Mouse (Mus musculus): ENCODE data around the gene Notch2.

Notch2 gene

GRCm38 (mm10) chr3:98060981-98061660, 47.8 kb downstream of the Notch2 start:
- peaks cover 2% of the 10 kb centered on the region for H3K36me3 ChIP-seq (ENCODE audit: control insufficient read depth, insufficient read depth, low read length, poor library complexity, severe bottlenecking)
- no peak for DNase-seq (ENCODE audit: low read depth, low spot score)
- no peaks in the 10 kb centered on the region for H3K27me3 ChIP-seq (ENCODE audit: control insufficient read depth, insufficient read depth, low read length, poor library complexity, severe bottlenecking)

DNA sequence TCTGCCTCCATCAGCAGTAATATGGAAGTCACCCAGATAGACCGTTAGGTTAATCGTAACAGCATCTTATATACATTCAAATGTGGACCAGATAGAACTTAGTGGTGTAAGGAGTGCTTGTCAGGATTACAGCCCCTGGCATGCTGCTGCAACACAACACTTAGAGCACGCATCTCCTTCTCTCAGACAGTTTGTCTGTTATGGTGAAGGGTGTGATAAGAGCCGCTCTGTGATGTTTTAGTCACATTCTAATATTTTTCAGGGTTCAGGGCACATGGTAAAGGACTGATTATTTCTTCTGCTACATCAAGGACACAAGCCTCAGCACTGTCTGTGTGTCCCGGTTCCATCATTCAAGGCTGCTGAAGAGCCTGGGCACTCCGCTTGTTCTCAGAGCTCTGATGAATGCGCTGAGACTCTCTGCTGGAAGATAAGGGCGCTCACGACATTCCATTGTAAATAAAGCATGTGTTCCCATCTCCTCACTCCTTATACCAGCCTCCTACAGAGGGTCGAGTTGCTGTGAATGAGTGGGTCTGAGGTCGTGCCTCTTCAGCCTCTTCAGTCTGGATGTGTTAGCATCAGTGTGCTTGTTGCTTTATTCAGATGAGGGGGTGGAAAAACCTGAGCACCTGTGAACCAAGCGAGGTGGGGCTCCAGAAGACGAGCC, 48.5 kb downstream of the Notch2 start:
- DNase-seq (ENCODE audit: low read depth, low spot score) = no peak
- Histone ChIP-seq H3K27me3 (ENCODE audit: control insufficient read depth, insufficient read depth, low read length, poor library complexity, severe bottlenecking) (no peaks in the 10 kb centered on the region), H3K36me3 (ENCODE audit: control insufficient read depth, insufficient read depth, low read length, poor library complexity, severe bottlenecking) (peaks cover 2% of the 10 kb centered on the region)

- no peaks in the 10 kb centered on the region for H3K27me3 ChIP-seq (ENCODE audit: control insufficient read depth, insufficient read depth, low read length, poor library complexity, severe bottlenecking)
- peaks cover 2% of the 10 kb centered on the region for H3K36me3 ChIP-seq (ENCODE audit: control insufficient read depth, insufficient read depth, low read length, poor library complexity, severe bottlenecking)
- no peak for DNase-seq (ENCODE audit: low read depth, low spot score)
These were observed 49.4 kb downstream of the Notch2 start for GRCm38 (mm10) chr3:98062591-98063185.

GRCm38 (mm10) chr3:98063186-98063771, 50.0 kb downstream of the Notch2 start:
- H3K27me3 ChIP-seq (ENCODE audit: control insufficient read depth, insufficient read depth, low read length, poor library complexity, severe bottlenecking) = no peaks in the 10 kb centered on the region
- H3K36me3 ChIP-seq (ENCODE audit: control insufficient read depth, insufficient read depth, low read length, poor library complexity, severe bottlenecking) = peaks cover 2% of the 10 kb centered on the region
- DNase-seq (ENCODE audit: low read depth, low spot score) = no peak

- H3K27me3 ChIP-seq (ENCODE audit: control insufficient read depth, insufficient read depth, low read length, poor library complexity, severe bottlenecking) = no peaks in the 10 kb centered on the region
- H3K36me3 ChIP-seq (ENCODE audit: control insufficient read depth, insufficient read depth, low read length, poor library complexity, severe bottlenecking) = no peaks in the 10 kb centered on the region; the same call in none of the 2 replicates
- DNase-seq (ENCODE audit: low read depth, low spot score) = no peak
These were observed 50.5 kb downstream of the Notch2 start for GRCm38 (mm10) chr3:98063833-98064232.

- Histone ChIP-seq H3K27me3 (ENCODE audit: control insufficient read depth, insufficient read depth, low read length, poor library complexity, severe bottlenecking) (no peaks in the 10 kb centered on the region), H3K36me3 (ENCODE audit: control insufficient read depth, insufficient read depth, low read length, poor library complexity, severe bottlenecking) (peaks cover 3% of the 10 kb centered on the region)
- DNase-seq (ENCODE audit: low read depth, low spot score) = no peak
These were observed 51.7 kb downstream of the Notch2 start for GRCm38 (mm10) chr3:98065004-98065403.

DNA sequence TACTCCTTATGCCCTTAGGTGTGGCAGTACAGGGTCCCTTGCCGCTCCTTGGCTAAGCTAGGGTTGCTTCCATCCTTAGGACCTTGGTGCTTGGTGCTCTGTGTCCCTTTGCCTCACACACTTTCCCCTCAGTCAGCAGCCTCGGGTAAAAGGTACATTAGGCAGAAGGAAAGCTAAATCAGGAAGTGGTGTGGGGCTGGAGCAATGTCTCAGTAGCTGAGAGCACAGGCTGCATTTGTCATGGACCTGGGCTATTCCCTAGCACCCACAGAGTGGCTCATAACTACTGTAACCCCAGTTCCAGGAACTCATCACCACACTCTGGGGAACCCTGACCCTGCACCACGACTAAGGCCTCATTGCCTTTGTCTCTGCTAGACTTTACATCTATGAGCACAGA, 53.1 kb downstream of the Notch2 start:
- peaks cover 3% of the 10 kb centered on the region for H3K36me3 ChIP-seq (ENCODE audit: control insufficient read depth, insufficient read depth, low read length, poor library complexity, severe bottlenecking)
- H3K27me3 ChIP-seq (ENCODE audit: control insufficient read depth, insufficient read depth, low read length, poor library complexity, severe bottlenecking) = no peaks in the 10 kb centered on the region
- no peak for DNase-seq (ENCODE audit: low read depth, low spot score)

GRCm38 (mm10) chr3:98067413-98067812, 54.1 kb downstream of the Notch2 start:
- H3K36me3 ChIP-seq (ENCODE audit: control insufficient read depth, insufficient read depth, low read length, poor library complexity, severe bottlenecking) = peaks cover 8% of the 10 kb centered on the region
- no peak for DNase-seq (ENCODE audit: low read depth, low spot score)
- no peaks in the 10 kb centered on the region for H3K27me3 ChIP-seq (ENCODE audit: control insufficient read depth, insufficient read depth, low read length, poor library complexity, severe bottlenecking)

GRCm38 (mm10) chr3:98067852-98068491, 54.6 kb downstream of the Notch2 start:
- Histone ChIP-seq H3K36me3 (ENCODE audit: control insufficient read depth, insufficient read depth, low read length, poor library complexity, severe bottlenecking) (peaks cover 13% of the 10 kb centered on the region), H3K27me3 (ENCODE audit: control insufficient read depth, insufficient read depth, low read length, poor library complexity, severe bottlenecking) (no peaks in the 10 kb centered on the region)
- no peak for DNase-seq (ENCODE audit: low read depth, low spot score)

DNA sequence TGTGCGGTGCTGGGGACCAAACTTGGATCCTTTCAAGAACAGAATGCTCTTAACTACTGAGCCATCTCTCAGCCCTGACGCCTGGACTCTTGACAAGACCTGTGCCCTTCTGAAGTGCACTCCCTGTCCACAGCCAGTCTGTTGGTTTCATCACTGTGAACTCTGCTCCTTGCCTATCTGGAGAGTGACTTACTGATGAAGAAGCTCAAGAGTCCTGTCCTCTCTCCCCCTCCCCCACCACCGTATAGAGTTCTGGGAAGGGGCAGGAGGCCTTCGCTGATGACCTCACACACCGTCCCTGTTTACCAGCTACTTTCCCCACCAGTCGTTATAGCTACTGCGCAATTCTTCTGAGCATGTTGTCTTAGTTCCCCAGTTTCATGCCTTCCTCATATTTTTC, 55.8 kb downstream of the Notch2 start:
- H3K36me3 ChIP-seq (ENCODE audit: control insufficient read depth, insufficient read depth, low read length, poor library complexity, severe bottlenecking) = peaks cover 18% of the 10 kb centered on the region
- DNase-seq (ENCODE audit: low read depth, low spot score) = no peak
- H3K27me3 ChIP-seq (ENCODE audit: control insufficient read depth, insufficient read depth, low read length, poor library complexity, severe bottlenecking) = no peaks in the 10 kb centered on the region

DNA sequence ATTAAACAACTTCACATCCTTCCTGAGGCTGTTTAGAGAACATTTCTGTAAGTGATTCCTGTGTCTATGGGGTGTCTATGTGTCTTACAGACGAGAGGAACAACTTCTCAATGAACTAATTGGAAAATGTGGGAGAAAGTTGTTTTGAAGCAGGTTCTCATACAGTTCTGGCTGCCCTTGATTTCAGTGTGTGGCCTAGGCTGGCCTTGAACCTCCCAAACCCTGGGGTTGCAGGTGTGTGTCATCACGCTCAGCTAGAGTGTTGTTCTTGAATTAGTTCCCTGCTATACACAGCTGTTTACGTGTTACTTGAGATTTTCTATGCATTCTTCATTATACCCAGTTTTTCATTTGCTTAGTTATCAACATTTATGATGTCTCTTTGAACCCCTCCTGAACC, 56.5 kb downstream of the Notch2 start:
- peaks cover 18% of the 10 kb centered on the region for H3K36me3 ChIP-seq (ENCODE audit: control insufficient read depth, insufficient read depth, low read length, poor library complexity, severe bottlenecking)
- DNase-seq (ENCODE audit: low read depth, low spot score) = no peak
- H3K27me3 ChIP-seq (ENCODE audit: control insufficient read depth, insufficient read depth, low read length, poor library complexity, severe bottlenecking) = no peaks in the 10 kb centered on the region

DNA sequence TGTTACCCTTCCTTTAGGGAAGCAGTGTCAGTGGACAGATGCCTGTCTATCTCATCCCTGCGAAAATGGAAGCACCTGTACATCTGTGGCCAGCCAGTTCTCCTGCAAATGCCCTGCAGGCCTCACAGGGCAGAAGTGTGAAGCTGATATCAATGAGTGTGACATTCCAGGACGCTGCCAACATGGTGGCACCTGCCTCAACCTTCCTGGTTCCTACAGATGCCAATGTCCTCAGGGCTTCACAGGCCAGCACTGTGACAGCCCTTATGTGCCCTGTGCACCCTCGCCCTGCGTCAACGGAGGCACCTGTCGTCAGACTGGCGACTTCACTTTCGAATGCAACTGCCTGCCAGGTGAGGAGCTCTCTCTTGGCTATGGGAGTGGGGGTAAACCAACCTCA, 59.2 kb downstream of the Notch2 start:
- DNase-seq (ENCODE audit: low read depth, low spot score) = no peak
- no peaks in the 10 kb centered on the region; the same call in 1 of the 2 replicates for H3K27me3 ChIP-seq (ENCODE audit: control insufficient read depth, insufficient read depth, low read length, poor library complexity, severe bottlenecking)
- H3K36me3 ChIP-seq (ENCODE audit: control insufficient read depth, insufficient read depth, low read length, poor library complexity, severe bottlenecking) = peaks cover 21% of the 10 kb centered on the region

- DNase-seq (ENCODE audit: low read depth, low spot score) = no peak
- Histone ChIP-seq H3K27me3 (ENCODE audit: control insufficient read depth, insufficient read depth, low read length, poor library complexity, severe bottlenecking) (no peaks in the 10 kb centered on the region; the same call in 1 of the 2 replicates), H3K36me3 (ENCODE audit: control insufficient read depth, insufficient read depth, low read length, poor library complexity, severe bottlenecking) (peaks cover 21% of the 10 kb centered on the region)
These were observed 60.2 kb downstream of the Notch2 start for GRCm38 (mm10) chr3:98073545-98073944.

DNA sequence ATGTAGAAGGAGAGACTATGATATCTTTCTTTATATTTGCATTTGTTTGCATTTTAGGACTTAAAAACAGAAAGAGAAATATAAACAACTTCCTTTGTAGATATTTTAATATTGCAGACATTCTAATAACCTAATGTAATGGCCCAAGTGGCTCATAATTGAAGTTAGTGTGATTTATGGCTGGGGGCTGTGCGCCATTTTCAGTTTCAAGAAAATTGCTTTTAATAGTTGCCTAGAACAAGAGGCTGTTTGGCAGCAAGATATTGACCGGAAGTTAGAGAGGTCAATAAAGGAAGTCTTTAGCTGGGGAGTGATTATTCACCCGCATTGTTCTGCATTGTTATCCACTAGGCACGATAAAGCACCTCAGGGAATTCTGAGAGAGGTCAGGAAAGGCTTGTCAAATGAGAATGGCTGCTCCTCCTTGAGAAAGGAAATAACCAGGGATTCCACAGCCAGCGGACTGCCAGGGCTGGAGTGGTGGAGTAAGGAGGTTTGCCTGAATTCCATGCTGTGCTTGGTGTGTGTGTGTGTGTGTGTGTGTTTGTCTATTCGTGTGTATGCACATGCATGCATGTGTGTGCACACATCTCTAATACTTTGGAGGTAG, 61.4 kb downstream of the Notch2 start:
- DNase-seq (ENCODE audit: low read depth, low spot score) = no peak
- H3K36me3 ChIP-seq (ENCODE audit: control insufficient read depth, insufficient read depth, low read length, poor library complexity, severe bottlenecking) = peaks cover 19% of the 10 kb centered on the region
- no peaks in the 10 kb centered on the region; the same call in 1 of the 2 replicates for H3K27me3 ChIP-seq (ENCODE audit: control insufficient read depth, insufficient read depth, low read length, poor library complexity, severe bottlenecking)

Measured in splenic B cell, adult 2 months (primary cell).